ENCODE assay signal across 9 mouse cellular contexts in the genomic region with DNA sequence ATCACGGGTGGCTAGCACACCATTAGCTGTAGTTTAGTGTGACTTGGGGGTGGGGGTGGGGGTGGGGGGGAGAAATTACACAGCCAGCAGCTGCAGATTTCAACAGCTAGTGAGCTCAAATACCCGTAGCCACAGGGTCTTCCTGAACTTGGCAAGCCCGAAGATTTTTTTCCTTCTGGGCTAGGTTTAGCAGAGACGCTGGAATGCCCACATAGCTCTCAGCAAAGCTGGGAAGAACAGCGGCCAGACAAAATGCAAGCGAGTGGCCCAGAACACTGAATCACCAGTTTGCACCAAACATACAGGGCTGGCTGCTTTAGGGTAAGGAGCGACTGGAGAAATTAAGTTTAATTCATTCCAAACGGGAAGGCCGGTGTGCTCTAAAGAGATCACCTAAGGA. TPM values are rescaled to one million over a fixed set of nuclear protein-coding genes. Genes with fewer than 3 reads are reported as not detected.
DNase-seq lines count a peak whose midpoint lies in the region; ATAC-seq and TF ChIP-seq lines count a peak whose summit lies in the region.
"Had no signal": no experiment of that assay in that cellular context is flagged by ENCODE, and none has a peak within 500 bp of the region (broad histone marks: within the 10 kb centered on the region; RNA-seq: fewer than 3 reads in every experiment).

No protein-coding gene starts in this region.

- peak; percentile 6; the same call in 1 of the 2 replicates for ATAC-seq in forebrain, embryonic 15.5 days (replicated peaks)
- no peak for ATAC-seq in neural tube, embryonic 14.5 days (ENCODE audit: low read depth)

- H3K27me3 ChIP-seq in liver, adult 2 months (ENCODE audit: control insufficient read depth, insufficient read depth, low read length): no peaks in the 10 kb centered on the region
- H3K27me3 ChIP-seq in forebrain, embryonic 15.5 days: peaks cover 12% of the 10 kb centered on the region
- peaks cover 13% of the 10 kb centered on the region; the same call in 1 of the 2 replicates for H3K27me3 ChIP-seq in limb, embryonic 10.5 days (ENCODE audit: low read depth, poor library complexity, severe bottlenecking)
- H3K27me3 ChIP-seq in neural tube, embryonic 14.5 days (ENCODE audit: control insufficient read depth, insufficient read depth, low read length): peaks cover 7% of the 10 kb centered on the region

- peak overlapping the region; percentile 100 for H3K4me2 ChIP-seq in forebrain, embryonic 15.5 days (replicated peaks)
- H3K4me2 ChIP-seq in neural tube, embryonic 14.5 days (ENCODE audit: low read depth, low read length): peak overlapping the region; percentile 100

- H3K4me3 ChIP-seq in liver, adult 2 months (ENCODE audit: insufficient read depth, low read depth, low read length): peak overlapping the region; percentile 76
- H3K4me3 ChIP-seq in forebrain, embryonic 15.5 days: peak overlapping the region; percentile 61
- H3K4me3 ChIP-seq in limb, embryonic 10.5 days: peak overlapping the region; percentile 68
- peak overlapping the region; percentile 59; the same call in 1 of the 2 replicates for H3K4me3 ChIP-seq in neural tube, embryonic 14.5 days (ENCODE audit: low read depth, low read length)

- DNase-seq in liver, adult 2 months (ENCODE audit: extremely low read depth, low read depth, low spot score): no peak
- no peak for DNase-seq in liver
- no peak for DNase-seq in limb, embryonic 10.5 days (ENCODE audit: low spot score)
- DNase-seq in cerebellum, adult 8-10 months: no peak
- no peak for DNase-seq in layer of hippocampus, postnatal 36 days
- DNase-seq in ovary, postnatal 10 days (ENCODE audit: low spot score): no peak

- WGBS in liver, adult 2 months: 8% methylated on average over 9 of the region's 9 CpGs
- WGBS in forebrain, embryonic 15.5 days: 12% methylated on average over 9 of the region's 9 CpGs
- 18% methylated on average over 9 of the region's 9 CpGs for WGBS in limb, embryonic 10.5 days
- 14% methylated on average over 9 of the region's 9 CpGs for WGBS in neural tube, embryonic 14.5 days

- peaks cover 9% of the 10 kb centered on the region; the same call in 1 of the 2 replicates for H3K4me1 ChIP-seq in liver, adult 2 months (ENCODE audit: control insufficient read depth, insufficient read depth, low read length)
- peaks cover 15% of the 10 kb centered on the region for H3K4me1 ChIP-seq in forebrain, embryonic 15.5 days
- H3K4me1 ChIP-seq in limb, embryonic 10.5 days: peaks cover 18% of the 10 kb centered on the region
- H3K4me1 ChIP-seq in neural tube, embryonic 14.5 days (ENCODE audit: control insufficient read depth, insufficient read depth, low read length): 0 out of 2 replicates have a peak, but pooled peaks cover 4% of the 10 kb centered on the region

- peak overlapping the region; percentile 88 for H3K27ac ChIP-seq in liver, adult 2 months (replicated peaks; ENCODE audit: insufficient read depth, low read depth, low read length)
- no peak overlapping the region for H3K27ac ChIP-seq in forebrain, embryonic 15.5 days (replicated peaks)
- H3K27ac ChIP-seq in limb, embryonic 10.5 days: 0 out of 2 replicates have a peak overlapping the region, but pooled peaks have one; percentile 75
- no peak overlapping the region for H3K27ac ChIP-seq in neural tube, embryonic 14.5 days (ENCODE audit: low read depth, low read length)

- peak overlapping the region; percentile 98 for H3K9ac ChIP-seq in liver, adult 2 months (ENCODE audit: low read depth, low read length)
- no peak overlapping the region for H3K9ac ChIP-seq in forebrain, embryonic 15.5 days (replicated peaks)
- no peak overlapping the region for H3K9ac ChIP-seq in neural tube, embryonic 14.5 days (replicated peaks; ENCODE audit: low read depth, low read length)

- H3K9me3 ChIP-seq in forebrain, embryonic 15.5 days: no peaks in the 10 kb centered on the region
- H3K9me3 ChIP-seq in limb, embryonic 10.5 days (replicated peaks): no peaks in the 10 kb centered on the region
- H3K9me3 ChIP-seq in neural tube, embryonic 14.5 days (ENCODE audit: control insufficient read depth, low read length): no peaks in the 10 kb centered on the region

- H3K79me2 ChIP-seq in liver, adult 2 months (ENCODE audit: control insufficient read depth, insufficient read depth, low read length): peaks cover 9% of the 10 kb centered on the region; the same call in 1 of the 2 replicates

- TF ChIP-seq POLR2A in liver, adult 2 months (IDR thresholded peaks at IDR 0.05; ENCODE audit: extremely low read depth, insufficient read depth, low read length): no peak

- H3K36me3 ChIP-seq in liver, adult 2 months (ENCODE audit: control insufficient read depth, insufficient read depth, low read length): no peaks in the 10 kb centered on the region
- no peaks in the 10 kb centered on the region for H3K36me3 ChIP-seq in forebrain, embryonic 15.5 days
- no peaks in the 10 kb centered on the region for H3K36me3 ChIP-seq in limb, embryonic 10.5 days
- H3K36me3 ChIP-seq in neural tube, embryonic 14.5 days (ENCODE audit: control insufficient read depth, insufficient read depth, low read length): no peaks in the 10 kb centered on the region

- TF ChIP-seq CTCF in liver, adult 2 months (IDR thresholded peaks at IDR 0.05; ENCODE audit: low read depth, low read length): no peak

RNA-seq across cellular contexts. Expression of gene Slc16a12, which starts 0.9 kb away (rescaled TPM):
- 65.6 and 85.9 TPM in 2 replicates for total RNA-seq in liver, adult 2 months (2014; rRNA removed)
- polyA plus RNA-seq in liver, adult 2 months (2012; rRNA removed): 18.6 and 23.1 TPM in 2 replicates
- 2.2 and 2.6 TPM in 2 replicates for polyA plus RNA-seq in forebrain, embryonic 15.5 days (2015; fragmentation: Nextera tagmentation; extraction: Ambion mirVana)
- 0.75 and 0.79 TPM in 2 replicates for polyA plus RNA-seq in limb, embryonic 10.5 days (2016; fragmentation: Nextera tagmentation; extraction: Ambion mirVana)
- 0.88 and 2.8 TPM in 2 replicates for polyA plus RNA-seq in neural tube, embryonic 14.5 days (2014; fragmentation: Nextera tagmentation; extraction: Ambion mirVana)
- total RNA-seq in layer of hippocampus, postnatal 36 days (2021): 1 to 10 TPM in 1 of 2 experiments, under 1 TPM in 1; 0.97 to 1.4 TPM
- total RNA-seq: neutrophil, adult 5-6 weeks had no signal

Comparison
In these comparisons a context has a peak if more than half of its experiments do, and no peak if none do; other contexts are left out.
1. H3K27ac ChIP-seq: peak in liver, adult 2 months (single experiment) and limb, embryonic 10.5 days (single experiment); none in forebrain, embryonic 15.5 days (single experiment) and neural tube, embryonic 14.5 days (single experiment).
2. Peak in every context shown above with its lines, with median percentiles within 50 percentile points of each other: H3K4me3 ChIP-seq.